Mouse (Mus musculus) liver, embryonic 14.5 days (tissue): Measurements from ENCODE around the gene Anapc16.

Experiments
- CTCF ChIP-seq: IDR thresholded peaks from 2 replicates; pipeline ENCODE4 v1.5.1; 2016; ENCODE audit warnings: antibody characterized with exemption, low read depth, control low read depth
- EP300 ChIP-seq: IDR thresholded peaks from 2 replicates; pipeline ENCODE4 v1.6.1; 2016; ENCODE audit warnings: antibody characterized with exemption, low read depth

GRCm38 (mm10) chr10:60034621-60035020 lies 31.7 kb upstream of the Anapc16 start:
- TF ChIP-seq CTCF (no peak), EP300 (no peak)
